Mouse (Mus musculus): ENCODE measurements around the gene Pdia5.

Pdia5 gene

DNA sequence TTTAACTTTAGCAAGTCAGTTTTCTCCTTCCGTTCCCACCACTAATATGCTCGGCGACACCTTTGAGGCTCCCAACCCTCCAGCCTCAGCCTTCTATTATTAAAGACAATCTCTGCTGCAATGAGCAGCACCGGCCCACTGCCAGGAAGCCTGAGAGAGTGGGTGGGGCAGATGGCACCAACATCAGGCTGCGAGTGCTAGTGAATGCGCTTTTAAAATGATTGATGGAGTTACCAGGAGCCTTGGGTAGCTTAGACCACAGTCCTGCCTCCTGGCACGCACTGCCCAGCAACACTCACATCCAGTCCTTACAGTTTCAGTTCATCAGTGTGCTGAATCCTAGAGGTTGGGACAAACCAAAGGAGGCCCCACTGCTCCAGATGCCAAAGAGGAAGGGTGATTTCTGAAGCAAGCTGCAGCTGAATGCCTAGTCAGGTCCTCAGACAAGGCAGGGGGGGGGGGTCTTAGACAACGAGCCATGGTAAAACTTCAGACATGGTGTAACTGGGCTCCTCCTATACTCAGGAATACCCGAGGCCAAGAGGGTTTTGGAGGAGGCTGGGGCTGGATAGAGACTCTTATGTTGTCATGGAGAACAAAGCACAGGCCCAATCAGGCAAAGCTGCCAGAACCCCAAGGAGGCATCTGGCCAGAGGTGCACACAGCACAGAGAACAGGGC lies 49.2 kb downstream of the Pdia5 start:
- no peak for DNase-seq (ENCODE audit: low spot score in 2 of 2)

DNA sequence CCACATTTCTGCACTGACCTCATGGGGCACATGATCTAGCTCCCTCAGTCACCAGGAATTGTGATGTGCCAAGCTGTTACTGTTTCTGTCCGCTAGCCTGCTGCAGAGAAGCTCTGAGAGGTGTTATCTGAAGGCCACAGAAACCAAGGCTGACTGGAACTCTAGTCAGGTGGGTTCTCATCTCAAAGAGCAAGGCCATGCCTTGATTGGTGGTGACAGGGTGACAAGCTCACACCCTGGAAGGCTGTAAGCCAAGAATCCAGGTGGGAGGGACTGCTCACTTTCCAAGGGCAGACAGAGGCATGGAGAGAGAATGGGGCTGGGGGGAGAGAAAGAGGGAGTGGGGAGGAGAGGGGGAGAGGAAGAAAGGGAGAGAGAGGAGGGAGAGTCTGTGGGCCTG lies 51.6 kb downstream of the Pdia5 start:
- no peak for DNase-seq (ENCODE audit: low spot score in 2 of 2)

DNA sequence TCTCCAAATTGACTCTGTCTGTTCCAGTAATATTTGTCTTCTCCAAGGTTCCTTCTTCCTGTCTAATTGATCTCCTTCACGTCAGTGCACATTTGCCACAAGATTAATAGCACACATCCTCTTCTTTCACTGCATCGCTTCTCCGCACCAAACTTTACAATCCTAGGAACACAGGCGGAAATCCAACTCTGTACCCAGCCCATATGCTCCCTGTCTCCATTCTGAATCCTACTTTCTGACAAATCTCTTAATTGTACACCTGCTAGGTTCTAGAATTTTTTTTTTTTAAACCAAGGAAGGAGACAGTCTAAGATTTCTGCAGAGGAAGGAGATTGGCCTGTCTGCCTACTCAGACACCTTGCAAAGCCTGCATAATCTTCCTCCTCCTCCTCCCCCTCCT lies 59.1 kb downstream of the Pdia5 start:
- no peak for DNase-seq (ENCODE audit: low spot score in 2 of 2)

DNA sequence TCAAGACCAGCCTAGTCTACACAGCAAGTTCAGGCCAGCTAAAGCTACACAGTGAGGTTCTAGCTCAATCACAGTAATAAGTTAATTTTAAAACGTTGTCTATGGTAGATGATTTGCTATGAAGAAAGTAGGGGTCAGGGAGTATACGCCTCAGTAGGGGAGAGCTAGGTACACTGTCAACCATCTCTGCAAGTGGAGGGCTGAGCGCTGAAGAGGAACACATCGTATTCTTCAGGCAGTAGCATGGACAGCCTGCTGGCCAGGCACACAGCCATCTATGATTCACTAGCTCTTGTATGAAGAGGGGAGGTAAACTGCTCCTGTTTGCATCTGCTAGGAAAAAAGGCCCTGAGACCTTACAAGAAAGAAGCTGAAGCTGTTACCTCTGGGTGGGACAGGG lies 65.7 kb downstream of the Pdia5 start:
- no peak for DNase-seq (ENCODE audit: low spot score in 2 of 2)

DNA sequence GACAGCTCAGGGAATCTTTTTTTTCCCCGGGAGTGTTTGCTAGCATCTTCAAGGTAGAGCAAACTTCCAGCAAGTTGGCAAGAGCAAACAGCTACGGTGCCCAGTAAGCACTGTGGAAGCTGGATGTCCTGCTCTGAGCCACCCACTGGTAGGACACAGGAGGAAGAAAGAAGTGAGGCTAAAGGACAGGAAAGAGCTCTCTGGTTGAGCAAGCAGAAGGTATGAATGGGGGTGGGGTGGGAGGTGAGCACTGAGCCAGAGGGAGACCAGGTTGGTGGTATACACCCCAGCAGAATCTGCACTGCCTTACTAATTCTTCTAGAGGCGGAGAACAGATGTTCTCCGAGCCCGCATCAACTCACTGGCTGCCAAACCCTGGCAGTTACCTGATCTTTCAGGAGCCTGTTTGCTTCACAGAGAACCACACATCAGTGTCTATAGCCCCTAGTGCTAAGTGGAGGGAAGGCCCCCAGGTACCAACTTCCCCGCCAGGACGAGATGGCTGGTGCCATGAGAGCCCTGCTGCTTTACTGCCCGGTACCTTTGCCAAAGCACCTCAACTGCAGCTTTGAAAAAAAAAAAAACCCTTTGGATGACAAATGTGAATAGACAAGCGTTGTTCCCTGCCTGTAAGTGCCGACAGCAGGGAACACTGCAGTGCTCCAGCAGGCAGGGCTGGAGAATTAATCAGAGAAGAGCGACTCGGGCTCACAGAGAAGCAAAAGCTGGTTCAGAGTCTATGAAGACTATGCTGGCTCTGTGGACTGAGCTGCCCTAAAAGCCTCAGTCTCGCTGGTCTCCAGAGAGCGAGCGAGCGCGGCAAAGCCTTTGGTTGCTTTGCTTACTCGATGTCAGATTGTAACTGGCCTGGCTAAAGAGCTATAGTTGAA lies 67.2 kb downstream of the Pdia5 start:
- DNase-seq (ENCODE audit: low spot score in 2 of 2): no peak

DNA sequence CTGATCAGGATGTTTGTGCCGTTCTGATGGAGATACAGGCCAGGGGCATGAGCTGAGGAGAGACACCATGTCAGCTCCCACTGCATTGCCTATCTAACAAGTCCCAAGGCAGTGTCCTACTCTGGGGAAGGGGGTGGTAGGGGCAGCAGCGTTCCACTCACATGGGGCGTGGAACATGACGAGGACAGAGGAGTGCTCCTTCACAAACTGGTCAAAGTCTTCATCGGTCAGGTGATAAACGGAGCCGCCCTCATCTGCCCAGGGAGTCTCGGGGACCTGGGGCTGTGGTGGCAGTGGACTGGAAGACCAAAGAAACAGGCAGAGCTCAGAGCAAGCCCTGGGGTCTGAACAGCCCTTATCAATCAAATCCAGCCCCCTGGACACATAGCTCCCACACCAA lies 68.0 kb downstream of the Pdia5 start:
- DNase-seq (ENCODE audit: low spot score in 2 of 2): no peak

DNA sequence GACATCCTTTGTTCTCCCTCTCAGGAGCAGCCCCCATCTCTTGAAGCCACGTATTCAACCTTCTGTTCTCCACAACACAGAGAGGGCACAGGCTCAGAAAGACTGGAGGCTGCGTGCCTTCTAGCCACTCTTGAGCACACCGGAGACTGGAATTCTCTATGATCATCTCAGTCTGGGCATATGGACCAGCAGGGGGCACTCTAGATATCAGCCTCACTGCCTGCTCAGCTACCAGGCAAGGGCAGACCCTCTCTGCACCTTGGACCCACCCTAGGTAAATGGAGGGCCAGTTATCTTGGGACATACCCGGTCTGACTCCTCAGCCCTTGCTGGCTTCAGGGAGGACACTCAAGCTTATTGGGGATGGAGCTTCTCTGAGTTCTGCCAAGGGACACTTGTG lies 68.5 kb downstream of the Pdia5 start:
- DNase-seq (ENCODE audit: low spot score in 2 of 2): peak in 1 of 2 experiments; percentile 4

DNA sequence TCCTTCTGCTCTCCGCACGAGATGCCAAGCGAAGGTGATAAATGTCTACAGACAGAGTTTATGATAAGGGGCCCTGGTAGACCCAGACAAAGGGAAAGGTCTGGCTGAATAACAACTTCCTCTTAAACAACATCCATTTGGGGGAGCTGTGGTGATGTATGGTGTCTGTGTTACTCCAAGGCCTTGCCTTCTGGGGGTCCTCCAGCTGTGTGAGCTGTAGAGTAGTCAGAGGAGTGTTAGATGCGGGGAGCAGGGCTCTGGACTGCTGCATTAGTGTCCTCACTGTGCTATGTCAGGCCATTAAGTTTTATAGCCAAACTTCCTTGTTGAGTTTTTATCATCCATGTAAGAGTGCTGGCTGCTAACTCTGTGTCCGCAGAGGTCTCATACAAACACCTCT lies 76.1 kb downstream of the Pdia5 start:
- no peak for DNase-seq (ENCODE audit: low spot score in 2 of 2)

DNA sequence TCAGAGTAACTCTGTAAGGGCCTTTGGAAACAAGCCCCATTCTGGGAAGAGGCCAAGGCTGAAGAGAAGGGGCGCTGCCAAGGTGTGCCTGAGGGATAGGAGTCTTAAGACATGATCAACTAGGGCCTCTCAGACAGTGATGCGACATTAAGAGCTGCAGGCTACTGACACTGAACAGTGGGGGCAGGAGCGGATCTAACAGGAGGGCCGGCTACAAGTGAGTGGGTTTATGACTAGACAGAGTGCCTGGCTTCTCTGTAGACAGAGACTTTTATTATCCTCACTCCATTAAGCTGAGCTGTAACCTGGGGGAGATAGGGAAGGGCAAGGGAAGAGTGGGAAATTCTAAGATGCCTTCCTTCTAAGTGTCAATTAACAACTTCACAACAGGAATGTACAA lies 84.0 kb downstream of the Pdia5 start:
- no peak for DNase-seq (ENCODE audit: low spot score in 2 of 2)

DNA sequence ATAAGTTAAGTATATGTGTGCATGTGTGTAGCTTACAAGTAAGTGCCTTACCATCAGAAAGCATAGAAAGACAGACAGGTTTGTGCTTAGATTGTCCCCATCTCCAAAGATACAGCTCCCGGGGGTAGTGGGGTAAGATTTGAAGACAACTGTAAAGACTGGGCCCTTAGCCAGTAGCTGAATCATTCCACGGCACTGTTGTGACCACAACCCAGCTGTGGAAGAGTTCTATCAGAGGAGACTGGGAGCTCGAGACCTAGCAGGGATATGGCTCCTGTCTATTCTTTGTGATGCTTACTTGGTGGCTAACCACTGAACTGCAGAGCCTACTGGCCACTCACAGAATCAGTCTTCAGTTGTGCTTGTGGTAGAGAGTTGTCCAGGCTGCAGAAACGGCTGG lies 84.5 kb downstream of the Pdia5 start:
- DNase-seq (ENCODE audit: low spot score in 2 of 2): no peak

DNA sequence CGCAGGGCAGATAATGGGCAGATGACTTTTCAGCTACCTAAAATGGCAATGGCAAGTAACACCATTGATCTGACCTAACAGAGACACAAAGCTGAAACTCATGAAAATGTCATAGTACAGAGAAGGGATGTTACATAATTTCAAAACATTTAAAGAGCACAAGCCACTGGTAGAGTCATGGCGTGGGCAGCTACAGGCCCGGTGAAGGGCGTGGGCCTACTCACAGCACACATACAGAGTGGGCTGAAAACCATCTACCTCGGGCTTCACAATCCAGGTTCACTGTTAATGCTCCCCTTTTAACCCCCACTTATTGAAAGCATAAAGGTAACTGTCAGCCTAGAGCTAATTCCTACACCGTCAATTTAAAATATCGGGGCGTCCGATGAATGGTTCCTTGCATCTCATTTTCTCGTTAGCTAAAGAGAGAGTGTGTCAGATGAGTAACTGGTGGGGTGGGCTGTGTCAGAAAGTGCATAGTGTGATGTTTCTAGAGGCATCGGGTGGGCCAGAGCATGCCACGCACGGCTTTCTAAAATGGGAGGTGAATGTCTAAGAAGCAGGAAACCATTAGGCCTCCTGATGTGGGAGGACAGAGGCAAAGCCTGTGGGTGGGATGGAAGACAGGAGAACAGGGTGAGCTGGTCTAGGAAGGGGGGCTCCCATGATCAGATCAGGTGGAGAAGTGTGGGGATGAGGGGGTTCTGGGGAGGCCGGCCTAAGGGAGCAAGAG lies 85.2 kb downstream of the Pdia5 start:
- DNase-seq (ENCODE audit: low spot score in 2 of 2): no peak

DNA sequence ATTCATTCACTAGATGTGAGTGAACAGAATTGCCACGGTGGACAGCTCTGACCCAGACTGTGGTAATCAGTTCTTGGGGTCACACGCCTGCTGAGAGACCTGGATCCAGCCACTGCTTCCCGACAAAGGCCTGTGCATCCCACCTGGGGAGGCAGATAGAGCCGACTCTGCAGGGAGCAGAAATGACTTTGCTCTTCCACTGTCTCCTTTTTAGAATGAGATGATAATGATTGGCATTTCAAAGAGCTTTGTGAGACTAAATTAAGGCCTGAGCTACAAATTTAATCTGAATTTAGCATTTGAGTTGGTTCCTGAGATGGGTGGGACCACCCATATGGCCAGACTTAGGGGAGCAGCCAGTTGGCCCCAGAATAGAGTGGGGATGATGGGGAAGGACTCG lies 85.8 kb downstream of the Pdia5 start:
- no peak for DNase-seq (ENCODE audit: low spot score in 2 of 2)

DNA sequence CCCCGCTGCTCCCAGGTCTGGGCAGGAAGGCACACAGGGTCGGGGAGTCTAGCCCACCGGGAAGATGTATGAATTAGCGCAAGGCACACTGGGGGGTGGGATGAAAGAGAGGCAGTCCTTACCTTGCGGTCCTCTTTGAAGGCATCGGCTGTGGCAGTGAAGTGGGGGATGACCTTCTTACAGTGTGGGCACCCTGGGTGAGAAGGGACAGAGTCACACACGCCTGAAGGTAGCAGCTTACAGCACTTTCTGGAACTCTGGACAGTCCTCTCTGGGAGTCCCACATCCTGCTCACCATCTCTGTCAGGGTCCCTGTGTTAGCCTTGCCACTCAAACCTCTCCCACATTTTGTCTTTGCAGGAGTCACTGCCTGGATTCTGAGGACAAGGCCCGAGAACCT lies 86.8 kb downstream of the Pdia5 start:
- DNase-seq (ENCODE audit: low spot score in 2 of 2): no peak

DNA sequence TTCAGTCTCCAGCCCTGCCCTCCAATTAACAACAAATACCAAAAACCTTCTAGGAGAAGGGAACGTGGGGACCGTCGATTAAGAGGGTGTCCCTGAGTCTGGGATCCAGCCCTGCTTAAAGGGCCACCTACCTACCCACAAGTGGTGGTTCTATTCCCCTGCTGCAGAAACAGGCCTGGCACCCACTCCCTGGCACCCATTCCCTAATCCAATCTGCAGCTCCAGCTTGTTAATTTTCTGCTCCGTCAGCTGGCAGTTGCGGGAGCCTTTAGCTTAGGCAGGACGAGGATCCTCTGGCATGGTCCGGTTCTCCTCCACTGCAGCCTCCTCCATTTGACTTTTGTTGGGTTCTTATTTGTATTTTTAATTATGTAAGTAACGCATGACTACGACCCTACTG lies 87.3 kb downstream of the Pdia5 start:
- no peak for DNase-seq (ENCODE audit: low spot score in 2 of 2)

DNA sequence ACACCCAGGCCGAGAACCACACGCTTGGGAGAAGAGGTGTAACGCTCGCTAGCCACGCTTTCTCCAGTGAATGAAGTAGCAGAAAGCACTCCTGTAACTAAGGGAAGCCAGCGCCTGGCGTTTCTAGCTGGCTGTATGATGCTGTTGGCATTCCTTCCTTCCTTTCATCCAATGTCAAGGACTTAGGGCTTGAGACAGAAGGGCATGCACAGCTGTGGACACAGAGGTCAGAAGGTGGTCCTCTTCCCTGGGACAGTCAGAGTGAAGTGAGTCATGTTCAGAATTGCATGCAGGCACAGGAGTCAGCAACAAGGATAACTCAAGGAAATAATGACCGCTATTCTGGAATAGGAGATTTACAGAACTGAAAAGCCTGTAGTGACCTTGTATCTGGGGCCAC lies 97.9 kb downstream of the Pdia5 start:
- no peak for DNase-seq (ENCODE audit: low spot score in 2 of 2)

DNA sequence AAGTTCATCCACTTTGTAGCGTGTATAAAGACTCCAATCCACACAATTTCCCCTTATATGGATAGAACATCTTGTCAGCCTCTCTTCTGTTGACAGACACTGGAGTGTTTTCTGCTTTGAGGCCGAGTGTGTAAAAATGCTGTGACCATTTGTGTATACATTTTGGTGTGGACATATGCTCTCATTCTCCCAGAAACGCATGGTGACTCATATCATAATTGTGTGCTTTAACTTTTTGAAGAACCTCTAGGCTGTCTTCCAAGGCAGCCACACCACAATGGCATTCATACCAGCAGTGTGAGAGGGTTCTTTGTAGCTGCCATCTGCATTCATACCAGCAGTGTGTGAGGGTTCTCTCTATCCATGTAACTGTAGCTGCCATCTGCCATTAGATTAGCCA lies 105.0 kb downstream of the Pdia5 start:
- no peak for DNase-seq (ENCODE audit: low spot score in 2 of 2)

DNA sequence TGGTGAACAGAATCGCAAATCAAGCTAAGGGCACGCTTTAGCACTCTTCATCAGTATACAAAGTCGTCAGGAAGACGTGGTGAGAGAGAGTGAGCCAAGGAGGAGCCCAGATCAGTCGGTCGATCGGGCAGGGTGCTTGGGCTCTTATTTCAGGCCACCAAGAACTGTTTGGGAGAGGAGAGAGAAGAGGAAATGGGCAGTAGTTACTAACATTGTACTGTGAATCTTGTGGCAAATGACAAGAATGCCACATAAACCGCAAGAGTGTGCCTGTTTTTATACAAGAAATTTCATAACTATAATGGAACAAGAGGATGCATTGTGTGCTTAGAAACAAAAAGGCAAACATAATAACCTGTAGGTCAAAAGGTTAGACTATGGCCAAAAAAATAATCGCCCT lies 110.6 kb downstream of the Pdia5 start:
- DNase-seq (ENCODE audit: low spot score in 2 of 2): no peak

DNA sequence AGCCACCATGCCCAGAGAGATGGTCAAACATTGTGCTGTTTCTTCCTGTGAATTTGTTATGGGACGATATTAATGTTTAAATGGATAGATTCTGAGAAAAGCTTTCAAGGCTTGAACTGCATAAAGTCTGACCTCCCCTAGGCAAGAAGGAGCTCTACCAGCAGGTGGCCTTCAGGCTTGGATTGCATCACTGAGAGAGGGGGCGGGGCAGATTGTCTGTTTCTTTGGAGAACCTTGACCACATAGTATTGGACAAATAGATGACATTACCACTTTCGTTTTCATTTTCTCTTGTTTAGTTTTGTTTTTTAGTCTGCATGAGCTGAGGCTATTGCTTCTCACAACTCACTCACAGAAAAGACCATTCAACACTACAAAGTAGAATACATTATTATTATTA lies 111.3 kb downstream of the Pdia5 start:
- no peak for DNase-seq (ENCODE audit: low spot score in 2 of 2)

DNA sequence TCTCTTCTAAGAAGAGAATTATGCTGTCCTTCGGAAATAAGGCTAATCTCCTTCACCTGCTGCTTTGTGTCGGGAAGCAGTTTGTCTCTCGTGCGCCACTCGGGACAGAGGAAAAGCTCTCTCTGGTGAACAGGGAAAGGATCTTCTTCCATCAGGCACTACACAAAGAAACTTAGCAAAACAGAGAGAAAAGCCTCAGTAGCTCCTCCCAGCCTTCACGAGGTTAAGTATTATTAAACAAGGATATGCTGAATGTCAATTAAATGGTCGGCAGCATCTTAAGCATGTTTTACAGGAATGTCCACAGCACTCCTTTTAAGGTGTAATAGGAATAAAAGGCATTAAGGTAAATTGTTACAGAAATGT lies 126.6 kb downstream of the Pdia5 start:
- no peak for DNase-seq (ENCODE audit: low spot score in 2 of 2)

DNA sequence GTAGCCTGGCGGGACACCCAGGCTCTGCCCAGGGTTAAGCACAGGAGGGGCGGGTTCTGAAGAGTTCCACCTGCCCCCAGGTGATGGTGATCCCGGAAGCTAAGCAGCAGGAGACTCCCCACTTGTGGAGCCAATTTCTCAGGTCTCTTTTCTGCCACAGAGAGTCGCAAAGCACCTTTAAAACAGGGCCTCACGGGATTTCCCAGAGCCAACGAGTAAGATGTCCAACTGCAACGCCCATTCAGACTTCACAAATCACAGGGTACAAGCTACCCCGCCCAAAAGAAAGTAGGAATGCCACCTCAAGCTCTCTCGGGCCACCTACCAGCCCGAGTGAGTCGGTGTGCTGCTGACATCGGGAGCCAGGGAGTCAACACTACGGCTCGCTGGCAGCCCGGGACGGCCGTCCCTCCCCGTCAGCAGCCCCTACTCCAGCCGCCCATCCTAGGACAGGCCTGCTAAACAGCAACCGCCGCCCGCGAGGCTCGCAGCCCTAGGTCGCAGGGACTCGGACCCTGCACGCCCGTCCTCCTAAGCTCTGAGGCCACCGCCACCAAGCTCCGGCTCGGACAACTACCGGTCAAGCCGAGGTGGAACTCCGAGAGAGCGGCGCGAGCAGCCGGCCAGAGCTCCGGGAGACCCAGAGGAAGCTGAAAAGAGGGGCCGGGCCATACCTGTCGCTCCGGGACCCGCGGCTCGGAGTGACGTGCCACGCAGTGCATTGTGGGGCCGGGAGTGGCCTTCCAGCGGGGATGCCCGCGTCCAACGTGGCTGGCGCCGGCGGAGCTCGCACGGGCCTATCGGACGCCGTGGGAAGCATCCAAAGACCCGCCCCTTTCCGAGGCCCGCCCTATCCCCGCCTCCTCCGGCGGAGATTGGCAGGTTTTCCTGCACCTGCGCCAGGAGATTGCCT lies 127.3 kb downstream of the Pdia5 start, which contains the start of gene Sec22a:
Gene Sec22a (minus strand): TSS at position 769 of the 913 bp plus-strand sequence.
- DNase-seq (ENCODE audit: low spot score in 2 of 2): peak; percentile 92 to 93

DNA sequence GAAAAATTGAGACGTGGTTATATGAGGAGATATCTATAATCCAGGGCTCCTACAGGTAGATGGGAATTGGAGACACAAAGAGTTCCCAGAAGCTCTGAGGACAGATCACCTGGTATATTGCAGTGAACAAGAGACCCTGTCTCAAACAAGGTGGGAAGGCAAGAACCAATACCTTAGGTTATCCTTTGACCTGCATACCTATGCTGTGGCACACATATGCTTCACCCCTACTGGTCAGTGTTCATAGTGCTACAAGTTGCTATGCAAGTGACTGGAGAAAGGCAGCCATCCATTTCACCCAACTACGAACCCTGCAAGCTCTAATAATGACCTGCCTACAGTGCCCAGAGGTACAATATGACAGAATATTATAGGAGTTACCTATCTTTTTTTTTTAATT lies 128.5 kb downstream of the Pdia5 start:
- no peak for DNase-seq (ENCODE audit: low spot score in 2 of 2)

DNA sequence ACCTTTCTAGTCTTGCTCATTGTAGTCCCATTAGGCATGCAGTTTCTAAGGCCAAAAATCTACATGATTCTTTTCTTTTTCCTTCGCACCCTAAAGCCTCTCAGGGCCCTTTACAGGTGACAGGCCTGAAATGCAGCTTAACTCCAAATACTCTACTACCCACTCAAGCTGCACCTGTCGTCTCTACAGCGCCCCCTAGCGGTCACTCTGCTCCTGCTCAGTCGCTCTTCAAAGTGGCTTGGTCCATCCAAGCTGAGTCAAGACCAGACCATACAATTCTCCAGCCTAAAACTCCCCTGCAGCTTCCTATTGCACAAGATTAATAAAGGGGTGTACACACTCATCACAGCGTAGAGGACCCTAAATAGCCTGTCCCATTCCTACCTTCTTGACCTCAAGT lies 130.1 kb downstream of the Pdia5 start:
- DNase-seq (ENCODE audit: low spot score in 2 of 2): peak in 1 of 2 experiments; percentile 4
